Mouse (Mus musculus): ENCODE data around the gene Polr3gl. TPM values are rescaled to one million over a fixed set of nuclear protein-coding genes. Genes with fewer than 3 reads are reported as not detected.

The Polr3gl gene
- polyA plus RNA-seq, 1 experiment from 2014 or later: 8.0 TPM

GRCm38 (mm10) chr3:96571896-96572698 lies 21.9 kb downstream of the Polr3gl start:
- 80% methylated on average over 16 of the region's 16 CpGs for WGBS
- Histone ChIP-seq H3K9ac (ENCODE audit: low read length) (no peak overlapping the region), H3K27ac (ENCODE audit: low read depth, low read length) (no peak overlapping the region), H3K4me1 (ENCODE audit: control insufficient read depth, insufficient read depth, low read length) (peaks cover 4% of the 10 kb centered on the region; the same call in 1 of the 2 replicates), H3K4me2 (ENCODE audit: low read length) (no peak overlapping the region), H3K4me3 (ENCODE audit: low read depth, low read length) (no peak overlapping the region), H3K27me3 (replicated peaks; ENCODE audit: control insufficient read depth, insufficient read depth, low read length) (no peaks in the 10 kb centered on the region), H3K36me3 (ENCODE audit: control insufficient read depth, insufficient read depth, low read length) (no peaks in the 10 kb centered on the region), H3K9me3 (replicated peaks; ENCODE audit: control insufficient read depth, low read length) (no peaks in the 10 kb centered on the region)
- no peak for ATAC-seq
- no peak for DNase-seq (ENCODE audit: low spot score)

DNA sequence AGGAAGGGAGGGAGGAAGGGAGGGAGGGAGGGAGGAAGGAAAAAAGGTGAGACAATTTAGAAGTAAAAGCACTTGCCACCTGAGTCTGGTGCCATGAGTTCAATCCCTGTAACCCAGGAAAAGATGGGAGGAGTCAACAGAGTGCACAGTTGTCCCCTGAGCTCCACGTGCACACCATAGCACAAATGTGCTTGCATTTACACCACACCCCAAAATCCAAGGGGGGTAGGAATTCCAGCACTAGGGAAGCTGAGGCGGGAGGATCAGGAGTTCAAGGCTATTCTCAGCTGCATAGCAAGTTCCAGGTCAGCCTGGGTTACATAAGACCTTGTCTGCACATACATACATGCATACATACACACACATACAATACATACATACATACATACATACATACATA lies 22.6 kb downstream of the Polr3gl start:
- DNase-seq (ENCODE audit: low spot score) (no peak), ATAC-seq (no peak)
- H3K27ac ChIP-seq (ENCODE audit: low read depth, low read length): no peak overlapping the region
- no peaks in the 10 kb centered on the region for H3K9me3 ChIP-seq (replicated peaks; ENCODE audit: control insufficient read depth, low read length)
- WGBS: 66% methylated on average over 2 of the region's 2 CpGs
- H3K4me1 ChIP-seq (ENCODE audit: control insufficient read depth, insufficient read depth, low read length): 0 out of 2 replicates have a peak, but pooled peaks cover under 1% of the 10 kb centered on the region
- H3K27me3 ChIP-seq (replicated peaks; ENCODE audit: control insufficient read depth, insufficient read depth, low read length): no peaks in the 10 kb centered on the region
- H3K9ac ChIP-seq (ENCODE audit: low read length): no peak overlapping the region
- no peak overlapping the region for H3K4me2 ChIP-seq (ENCODE audit: low read length)
- H3K36me3 ChIP-seq (ENCODE audit: control insufficient read depth, insufficient read depth, low read length): no peaks in the 10 kb centered on the region
- H3K4me3 ChIP-seq (ENCODE audit: low read depth, low read length): no peak overlapping the region

- Histone ChIP-seq H3K9ac (ENCODE audit: low read length) (no peak overlapping the region), H3K27ac (ENCODE audit: low read depth, low read length) (no peak overlapping the region), H3K9me3 (replicated peaks; ENCODE audit: control insufficient read depth, low read length) (no peaks in the 10 kb centered on the region), H3K36me3 (ENCODE audit: control insufficient read depth, insufficient read depth, low read length) (no peaks in the 10 kb centered on the region), H3K27me3 (replicated peaks; ENCODE audit: control insufficient read depth, insufficient read depth, low read length) (no peaks in the 10 kb centered on the region), H3K4me1 (ENCODE audit: control insufficient read depth, insufficient read depth, low read length) (no peaks in the 10 kb centered on the region), H3K4me2 (ENCODE audit: low read length) (no peak overlapping the region), H3K4me3 (ENCODE audit: low read depth, low read length) (no peak overlapping the region)
- WGBS: 78% methylated on average over 7 of the region's 7 CpGs
- DNase-seq (ENCODE audit: low spot score) (no peak), ATAC-seq (no peak)
These were observed 23.3 kb downstream of the Polr3gl start for GRCm38 (mm10) chr3:96570643-96571042.

GRCm38 (mm10) chr3:96569966-96570605 lies 23.9 kb downstream of the Polr3gl start:
- DNase-seq (ENCODE audit: low spot score) (no peak), ATAC-seq (no peak)
- H3K9ac ChIP-seq (ENCODE audit: low read length): no peak overlapping the region
- no peak overlapping the region for H3K27ac ChIP-seq (ENCODE audit: low read depth, low read length)
- 92% methylated on average over 11 of the region's 11 CpGs for WGBS
- no peaks in the 10 kb centered on the region for H3K4me1 ChIP-seq (ENCODE audit: control insufficient read depth, insufficient read depth, low read length)
- H3K4me2 ChIP-seq (ENCODE audit: low read length): no peak overlapping the region
- no peaks in the 10 kb centered on the region for H3K27me3 ChIP-seq (replicated peaks; ENCODE audit: control insufficient read depth, insufficient read depth, low read length)
- no peak overlapping the region for H3K4me3 ChIP-seq (ENCODE audit: low read depth, low read length)
- no peaks in the 10 kb centered on the region for H3K9me3 ChIP-seq (replicated peaks; ENCODE audit: control insufficient read depth, low read length)
- no peaks in the 10 kb centered on the region for H3K36me3 ChIP-seq (ENCODE audit: control insufficient read depth, insufficient read depth, low read length)

- Histone ChIP-seq H3K4me2 (ENCODE audit: low read length) (no peak overlapping the region), H3K4me1 (ENCODE audit: control insufficient read depth, insufficient read depth, low read length) (no peaks in the 10 kb centered on the region), H3K36me3 (ENCODE audit: control insufficient read depth, insufficient read depth, low read length) (no peaks in the 10 kb centered on the region), H3K4me3 (ENCODE audit: low read depth, low read length) (no peak overlapping the region), H3K9ac (ENCODE audit: low read length) (no peak overlapping the region), H3K27ac (ENCODE audit: low read depth, low read length) (no peak overlapping the region), H3K9me3 (replicated peaks; ENCODE audit: control insufficient read depth, low read length) (no peaks in the 10 kb centered on the region), H3K27me3 (replicated peaks; ENCODE audit: control insufficient read depth, insufficient read depth, low read length) (no peaks in the 10 kb centered on the region)
- DNase-seq (ENCODE audit: low spot score) (no peak), ATAC-seq (no peak)
- WGBS: 92% methylated on average over 13 of the region's 13 CpGs
These were observed 24.5 kb downstream of the Polr3gl start for GRCm38 (mm10) chr3:96569506-96569905.

- no peaks in the 10 kb centered on the region for H3K27me3 ChIP-seq (replicated peaks; ENCODE audit: control insufficient read depth, insufficient read depth, low read length)
- no peaks in the 10 kb centered on the region for H3K4me1 ChIP-seq (ENCODE audit: control insufficient read depth, insufficient read depth, low read length)
- H3K9ac ChIP-seq (ENCODE audit: low read length): no peak overlapping the region
- no peak overlapping the region for H3K27ac ChIP-seq (ENCODE audit: low read depth, low read length)
- no peak for DNase-seq (ENCODE audit: low spot score)
- H3K9me3 ChIP-seq (replicated peaks; ENCODE audit: control insufficient read depth, low read length): no peaks in the 10 kb centered on the region
- WGBS: 84% methylated on average over 8 of the region's 8 CpGs
- no peak overlapping the region for H3K4me2 ChIP-seq (ENCODE audit: low read length)
- H3K36me3 ChIP-seq (ENCODE audit: control insufficient read depth, insufficient read depth, low read length): no peaks in the 10 kb centered on the region
- ATAC-seq: no peak
- no peak overlapping the region for H3K4me3 ChIP-seq (ENCODE audit: low read depth, low read length)
These were observed 25.4 kb downstream of the Polr3gl start for GRCm38 (mm10) chr3:96568605-96569004.

GRCm38 (mm10) chr3:96566661-96567450 lies 27.1 kb downstream of the Polr3gl start:
- ATAC-seq: no peak
- H3K9me3 ChIP-seq (replicated peaks; ENCODE audit: control insufficient read depth, low read length): no peaks in the 10 kb centered on the region
- WGBS: 86% methylated on average over 8 of the region's 8 CpGs
- no peak overlapping the region for H3K4me2 ChIP-seq (ENCODE audit: low read length)
- H3K4me1 ChIP-seq (ENCODE audit: control insufficient read depth, insufficient read depth, low read length): no peaks in the 10 kb centered on the region
- H3K4me3 ChIP-seq (ENCODE audit: low read depth, low read length): no peak overlapping the region
- no peak overlapping the region for H3K9ac ChIP-seq (ENCODE audit: low read length)
- no peak for DNase-seq (ENCODE audit: low spot score)
- H3K36me3 ChIP-seq (ENCODE audit: control insufficient read depth, insufficient read depth, low read length): no peaks in the 10 kb centered on the region
- H3K27ac ChIP-seq (ENCODE audit: low read depth, low read length): no peak overlapping the region
- H3K27me3 ChIP-seq (replicated peaks; ENCODE audit: control insufficient read depth, insufficient read depth, low read length): no peaks in the 10 kb centered on the region

GRCm38 (mm10) chr3:96565105-96565504 lies 28.9 kb downstream of the Polr3gl start:
- no peak for ATAC-seq
- Histone ChIP-seq H3K27ac (ENCODE audit: low read depth, low read length) (no peak overlapping the region), H3K9ac (ENCODE audit: low read length) (no peak overlapping the region), H3K4me1 (ENCODE audit: control insufficient read depth, insufficient read depth, low read length) (peaks cover 10% of the 10 kb centered on the region), H3K4me2 (ENCODE audit: low read length) (no peak overlapping the region), H3K36me3 (ENCODE audit: control insufficient read depth, insufficient read depth, low read length) (peaks cover 15% of the 10 kb centered on the region), H3K9me3 (replicated peaks; ENCODE audit: control insufficient read depth, low read length) (no peaks in the 10 kb centered on the region), H3K27me3 (replicated peaks; ENCODE audit: control insufficient read depth, insufficient read depth, low read length) (no peaks in the 10 kb centered on the region), H3K4me3 (ENCODE audit: low read depth, low read length) (no peak overlapping the region)
- no peak for DNase-seq (ENCODE audit: low spot score)
- 80% methylated on average over 3 of the region's 3 CpGs for WGBS

All from forebrain, embryonic 14.5 days (tissue).